Mouse (Mus musculus): ENCODE measurements around the gene Smyd1.

GRCm38 (mm10) chr6:71329881-71330280, 7.8 kb upstream of the Smyd1 start:
- TF ChIP-seq CTCF (IDR thresholded peaks at IDR 0.05; ENCODE audit: low read depth, low read length) (no peak), GATA1 (IDR thresholded peaks at IDR 0.05; ENCODE audit: borderline replicate concordance, low read length) (no peak), TAL1 (conservative IDR thresholded peaks at IDR 0.05; ENCODE audit: low read depth, low read length) (no peak)

Measured in G1E (cell line).